Mouse (Mus musculus) forebrain, embryonic 11.5 days (tissue): ENCODE data around the gene Stat5b. TPM values are rescaled to one million over a fixed set of nuclear protein-coding genes. Genes with fewer than 3 reads are reported as not detected.

Experiments
- ATAC-seq: fragments of 200-750 bp; cut with Nextera tagmentation; replicated peaks from 2 replicates; pipeline ENCODE4 v1.8.0; 2017; ENCODE audit warnings: moderate TSS enrichment; ENCODE audit not compliant: low FRiP score
- DNase-seq: peaks from one replicate; pipeline ENCODE4 v3.0.0-alpha.2; 2017; ENCODE audit warnings: low spot score
- H3K27ac ChIP-seq: fragments of 300-500 bp; sonication (generic); 2 replicates; pipeline ENCODE4 v1.5.1; 2014; ENCODE audit warnings: low read depth, low read length
- H3K27me3 ChIP-seq: fragments of 300-500 bp; sonication (generic); 2 replicates; pipeline ENCODE4 v1.6.1; 2014; ENCODE audit warnings: mild to moderate bottlenecking, low read length, mixed read lengths; ENCODE audit not compliant: control insufficient read depth, insufficient read depth
- H3K36me3 ChIP-seq: fragments of 300-500 bp; sonication (generic); 2 replicates; pipeline ENCODE4 v1.6.1; 2014; ENCODE audit warnings: mild to moderate bottlenecking, low read length, moderate library complexity, mixed read lengths; ENCODE audit not compliant: control insufficient read depth, insufficient read depth
- H3K4me1 ChIP-seq: fragments of 300-500 bp; sonication (generic); replicated peaks from 2 replicates; pipeline ENCODE4 v1.6.1; 2014; ENCODE audit warnings: low read length, mixed read lengths; ENCODE audit not compliant: control insufficient read depth, insufficient read depth
- H3K4me2 ChIP-seq: fragments of 300-500 bp; sonication (generic); 2 replicates; pipeline ENCODE4 v1.6.1; 2014; ENCODE audit warnings: low read depth, mild to moderate bottlenecking, low read length, moderate library complexity, mixed read lengths; ENCODE audit not compliant: severe bottlenecking
- H3K4me3 ChIP-seq: fragments of 300-500 bp; sonication (generic); 2 replicates; pipeline ENCODE4 v1.5.1; 2014; ENCODE audit warnings: low read depth, low read length
- H3K9ac ChIP-seq: fragments of 300-500 bp; sonication (generic); 2 replicates; pipeline ENCODE4 v1.6.1; 2014; ENCODE audit warnings: low read length
- H3K9me3 ChIP-seq: fragments of 300-500 bp; sonication (generic); 2 replicates; pipeline ENCODE4 v1.6.1; 2016; ENCODE audit warnings: low read length, mixed read lengths; ENCODE audit not compliant: control insufficient read depth
- WGBS: fragments of 180-500 bp; shearing (Covaris S2); extraction: QIAGEN DNeasy Blood & Tissue Kit; methylation state at CpG from one replicate; pipeline ENCODE4 v1.1.7; 2014; 5-methylcytosine and 5-hydroxymethylcytosine counted together
- polyA plus RNA-seq: library from polyadenylated mRNA; unstranded; fragments of >200 nt; fragmentation: Nextera tagmentation; extraction: Ambion mirVana; gene quantifications from 2 replicates; pipeline ENCODE4 v1.2.1, GENCODE M21; 2014

Stat5b gene
- polyA plus RNA-seq, 1 experiment from 2014 or later, result 19.1 TPM

GRCm38 (mm10) chr11:100746546-100746945 is 104.0 kb downstream of the Stat5b start:
- ATAC-seq (no peak), DNase-seq (no peak)
- no peak overlapping the region for H3K9ac ChIP-seq
- no peaks in the 10 kb centered on the region for H3K27me3 ChIP-seq
- WGBS, result 90% methylated on average over 10 of the region's 10 CpGs
- no peak overlapping the region for H3K4me2 ChIP-seq
- H3K27ac ChIP-seq, result no peak overlapping the region
- no peaks in the 10 kb centered on the region for H3K36me3 ChIP-seq
- no peak overlapping the region for H3K4me3 ChIP-seq
- H3K4me1 ChIP-seq, result no peaks in the 10 kb centered on the region
- no peaks in the 10 kb centered on the region for H3K9me3 ChIP-seq

- H3K27ac ChIP-seq, result no peak overlapping the region
- WGBS, result 14% methylated on average over 6 of the region's 6 CpGs
These were observed 105.4 kb downstream of the Stat5b start for GRCm38 (mm10) chr11:100745085-100745484.

GRCm38 (mm10) chr11:100741348-100741747 is 109.2 kb downstream of the Stat5b start:
- no peaks in the 10 kb centered on the region; the same call in 1 of the 2 replicates for H3K4me1 ChIP-seq
- no peaks in the 10 kb centered on the region for H3K36me3 ChIP-seq
- no peak overlapping the region for H3K4me2 ChIP-seq
- ATAC-seq, result no peak
- H3K27ac ChIP-seq, result no peak overlapping the region
- WGBS, result 76% methylated on average over 6 of the region's 6 CpGs
- DNase-seq, result no peak
- H3K9me3 ChIP-seq, result no peaks in the 10 kb centered on the region
- H3K4me3 ChIP-seq, result no peak overlapping the region
- H3K27me3 ChIP-seq, result no peaks in the 10 kb centered on the region
- H3K9ac ChIP-seq, result no peak overlapping the region

More at GRCm38 (mm10) chr11:100745085-100745484, 105.4 kb downstream of the Stat5b start:
- Histone ChIP-seq H3K9ac (no peak overlapping the region), H3K4me3 (no peak overlapping the region), H3K4me2 (no peak overlapping the region), H3K36me3 (no peaks in the 10 kb centered on the region), H3K4me1 (no peaks in the 10 kb centered on the region), H3K9me3 (no peaks in the 10 kb centered on the region), H3K27me3 (no peaks in the 10 kb centered on the region)
- peak; percentile 70 for DNase-seq
- ATAC-seq, result no peak

- peak overlapping the region; percentile 84; the same call in 1 of the 2 replicates for H3K9ac ChIP-seq
- no peak for DNase-seq
- ATAC-seq, result no peak
- H3K27ac ChIP-seq, result no peak overlapping the region
- WGBS, result 22% methylated on average over 5 of the region's 5 CpGs
- H3K27me3 ChIP-seq, result no peaks in the 10 kb centered on the region
- H3K9me3 ChIP-seq, result no peaks in the 10 kb centered on the region
- no peaks in the 10 kb centered on the region; the same call in 1 of the 2 replicates for H3K4me1 ChIP-seq
- H3K4me2 ChIP-seq, result peak overlapping the region; percentile 51
- no peaks in the 10 kb centered on the region for H3K36me3 ChIP-seq
- peak overlapping the region; percentile 98 for H3K4me3 ChIP-seq
These were observed 111.8 kb downstream of the Stat5b start for GRCm38 (mm10) chr11:100738749-100739148.

- H3K27ac ChIP-seq, result no peak within 1 kb of the TSS
- no peaks in the 10 kb centered on the region for H3K36me3 ChIP-seq
- no peaks in the 10 kb centered on the region; the same call in 1 of the 2 replicates for H3K4me1 ChIP-seq
- H3K9ac ChIP-seq, result peak within 1 kb of the TSS; percentile 84
- no peaks in the 10 kb centered on the region for H3K27me3 ChIP-seq
- H3K4me2 ChIP-seq, result peak within 1 kb of the TSS; percentile 90
- peak within 1 kb of the TSS; percentile 98 for H3K4me3 ChIP-seq
- DNase-seq (peak; percentile 99), ATAC-seq (peak; percentile 99)
- no peaks in the 10 kb centered on the region for H3K9me3 ChIP-seq
- WGBS, result under 1% methylated on average over 39 of the region's 39 CpGs
These were observed 112.4 kb downstream of the Stat5b start, which contains the start of gene Rab5c for GRCm38 (mm10) chr11:100738066-100738604. Rab5c (minus strand) TSS chr11:100738215.

GRCm38 (mm10) chr11:100737105-100737733 is 113.3 kb downstream of the Stat5b start:
- H3K4me3 ChIP-seq, result peak overlapping the region; percentile 98
- WGBS, result 3% methylated on average over 13 of the region's 13 CpGs

GRCm38 (mm10) chr11:100736746-100737080 is 113.8 kb downstream of the Stat5b start:
- no peak overlapping the region; the same call in 1 of the 2 replicates for H3K9ac ChIP-seq
- no peak for ATAC-seq
- H3K4me3 ChIP-seq, result no peak overlapping the region

More at GRCm38 (mm10) chr11:100737105-100737733, 113.3 kb downstream of the Stat5b start:
- H3K36me3 ChIP-seq, result no peaks in the 10 kb centered on the region
- peak overlapping the region; percentile 84 for H3K9ac ChIP-seq
- peak overlapping the region; percentile 90 for H3K4me2 ChIP-seq
- ATAC-seq (no peak), DNase-seq (no peak)
- H3K27ac ChIP-seq, result no peak overlapping the region
- H3K4me1 ChIP-seq, result no peaks in the 10 kb centered on the region; the same call in 1 of the 2 replicates
- H3K9me3 ChIP-seq, result no peaks in the 10 kb centered on the region
- no peaks in the 10 kb centered on the region for H3K27me3 ChIP-seq

GRCm38 (mm10) chr11:100735954-100736745 is 114.4 kb downstream of the Stat5b start:
- no peak for ATAC-seq
- 84% methylated on average over 14 of the region's 14 CpGs for WGBS
- Histone ChIP-seq H3K27me3 (no peaks in the 10 kb centered on the region), H3K36me3 (no peaks in the 10 kb centered on the region), H3K4me3 (no peak overlapping the region), H3K9ac (no peak overlapping the region), H3K4me1 (no peaks in the 10 kb centered on the region; the same call in 1 of the 2 replicates), H3K27ac (no peak overlapping the region), H3K9me3 (no peaks in the 10 kb centered on the region), H3K4me2 (no peak overlapping the region)
- no peak for DNase-seq

More at GRCm38 (mm10) chr11:100736746-100737080, 113.8 kb downstream of the Stat5b start:
- no peaks in the 10 kb centered on the region for H3K36me3 ChIP-seq
- no peaks in the 10 kb centered on the region for H3K9me3 ChIP-seq
- peak overlapping the region; percentile 90; the same call in 1 of the 2 replicates for H3K4me2 ChIP-seq
- 89% methylated on average over 4 of the region's 4 CpGs for WGBS
- no peak overlapping the region for H3K27ac ChIP-seq
- H3K4me1 ChIP-seq, result no peaks in the 10 kb centered on the region; the same call in 1 of the 2 replicates
- no peaks in the 10 kb centered on the region for H3K27me3 ChIP-seq
- no peak for DNase-seq
